Mouse (Mus musculus): Measurements from ENCODE around the gene Exoc2.

DNA sequence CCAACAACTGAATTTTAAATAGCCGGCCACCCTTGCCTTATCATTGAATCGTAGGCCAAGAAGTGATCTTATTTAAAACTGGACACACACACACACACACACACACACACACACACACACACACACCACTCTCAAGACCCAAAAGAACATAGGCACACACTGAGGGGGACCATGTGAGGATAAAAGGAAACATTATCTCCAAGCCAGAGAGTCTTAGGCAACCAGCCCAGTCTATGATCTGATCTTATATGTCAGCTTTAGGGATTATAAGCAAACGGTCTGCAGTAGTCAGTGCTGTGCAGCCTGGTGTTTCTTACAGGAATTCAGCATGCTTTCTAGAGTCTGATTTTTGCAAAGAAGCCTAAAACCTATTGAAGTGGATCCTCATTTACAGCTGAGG lies 181.2 kb downstream of the Exoc2 start:
- TF ChIP-seq USF1 (IDR thresholded peaks at IDR 0.05; ENCODE audit: low read depth) (no peak), MAX (IDR thresholded peaks at IDR 0.05) (no peak), MYOD1 (IDR thresholded peaks at IDR 0.05; ENCODE audit: control insufficient read depth, insufficient read length, low read depth) (no peak), MYOG (IDR thresholded peaks at IDR 0.05; ENCODE audit: control insufficient read depth, extremely low read depth, insufficient read length) (no peak), CTCF (IDR thresholded peaks at IDR 0.05; ENCODE audit: control insufficient read depth, insufficient read depth, insufficient read length) (no peak), CEBPB (IDR thresholded peaks at IDR 0.05; ENCODE audit: low read depth) (no peak)

All from C2C12 (cell line).